Mouse (Mus musculus) gastrocnemius, postnatal 36 days (tissue): ENCODE data around the gene G430095P16Rik. TPM values are rescaled to one million over a fixed set of nuclear protein-coding genes. Genes with fewer than 3 reads are reported as not detected.
A peak's percentile ranks its signal among the peaks of the same experiment; 100 is the strongest.

Experiments used
- DNase-seq, 2 experiments: peaks; one replicate each; pipeline ENCODE4 v3.0.0; 2022
- intact Hi-C: fragments of 180-260 bp; cut with DNase I; formaldehyde crosslinking; loops from one replicate; pipeline ENCODE4 v1.15.1; 2025
- total RNA-seq, 2 experiments: library from RNA; stranded (reverse); gene quantifications; 2 replicates each; pipeline ENCODE4 v1.2.3; 2021

Gene G430095P16Rik
- total RNA-seq, 2 experiments from 2014 or later, result 1.0 TPM; not detected in 1

- no peak for DNase-seq
- intact Hi-C loops, result no loop called here
Observed at GRCm38 (mm10) chr8:84714161-84714560, 8.6 kb upstream of the G430095P16Rik start.

- no peak for DNase-seq
- intact Hi-C loops, result no loop called here
Observed at GRCm38 (mm10) chr8:84715893-84716468, 6.8 kb upstream of the G430095P16Rik start.

- intact Hi-C loops, result no loop called here
- no peak for DNase-seq
Observed at GRCm38 (mm10) chr8:84716790-84717189, 6.0 kb upstream of the G430095P16Rik start.

- intact Hi-C loops, result no loop called here
- peak in 1 of 2 experiments; percentile 47 for DNase-seq
Observed at GRCm38 (mm10) chr8:84718476-84718875, 4.3 kb upstream of the G430095P16Rik start.

- intact Hi-C loops, result no loop called here
Observed at GRCm38 (mm10) chr8:84718959-84719690, 3.7 kb upstream of the G430095P16Rik start.

GRCm38 (mm10) chr8:84722530-84722849 lies 317 bp upstream of the G430095P16Rik start:
- intact Hi-C loops, result no loop called here
- DNase-seq, result no peak

More at GRCm38 (mm10) chr8:84718959-84719690, 3.7 kb upstream of the G430095P16Rik start:
- DNase-seq, result no peak

- DNase-seq, result no peak
- intact Hi-C loops, result no loop called here
Observed at GRCm38 (mm10) chr8:84723571-84723900, 729 bp downstream of the G430095P16Rik start.

- intact Hi-C loops, result no loop called here
Observed at GRCm38 (mm10) chr8:84724683-84725082, 1.9 kb downstream of the G430095P16Rik start.

GRCm38 (mm10) chr8:84725246-84725940 lies 2.6 kb downstream of the G430095P16Rik start:
- no peak for DNase-seq
- intact Hi-C loops, result no loop called here

More at GRCm38 (mm10) chr8:84724683-84725082, 1.9 kb downstream of the G430095P16Rik start:
- DNase-seq, result no peak

- intact Hi-C loops, result no loop called here
- no peak for DNase-seq
Observed at GRCm38 (mm10) chr8:84725941-84726259, 3.1 kb downstream of the G430095P16Rik start.

GRCm38 (mm10) chr8:84728474-84728873 lies 5.7 kb downstream of the G430095P16Rik start:
- DNase-seq, result no peak
- intact Hi-C loops, result no loop called here

GRCm38 (mm10) chr8:84729921-84730362 lies 7.1 kb downstream of the G430095P16Rik start:
- DNase-seq, result peak; percentile 48 to 65
- intact Hi-C loops, result no loop called here

- DNase-seq, result peak; percentile 50 to 60
- intact Hi-C loops, result no loop called here
Observed at GRCm38 (mm10) chr8:84730541-84731370, 7.9 kb downstream of the G430095P16Rik start.

- intact Hi-C loops, result no loop called here
- no peak for DNase-seq
Observed at GRCm38 (mm10) chr8:84731371-84732177, 8.8 kb downstream of the G430095P16Rik start.

- no peak for DNase-seq
- intact Hi-C loops, result no loop called here
Observed at GRCm38 (mm10) chr8:84732545-84732944, 9.7 kb downstream of the G430095P16Rik start.

GRCm38 (mm10) chr8:84732996-84733395 lies 10.2 kb downstream of the G430095P16Rik start:
- intact Hi-C loops, result no loop called here
- DNase-seq, result no peak

- intact Hi-C loops, result no loop called here
- DNase-seq, result no peak
Observed at GRCm38 (mm10) chr8:84733959-84734358, 11.2 kb downstream of the G430095P16Rik start.

GRCm38 (mm10) chr8:84734680-84735079 lies 11.9 kb downstream of the G430095P16Rik start:
- intact Hi-C loops, result no loop called here
- DNase-seq, result no peak

- intact Hi-C loops, result no loop called here
Observed at GRCm38 (mm10) chr8:84735597-84735996, 12.8 kb downstream of the G430095P16Rik start.

GRCm38 (mm10) chr8:84736521-84736920 lies 13.7 kb downstream of the G430095P16Rik start:
- intact Hi-C loops, result loop anchor here (2.0 kb wide), 1 partner anchor 72 kb away; no protein-coding TSS in a partner anchor
- no peak for DNase-seq

More at GRCm38 (mm10) chr8:84735597-84735996, 12.8 kb downstream of the G430095P16Rik start:
- peak in 1 of 2 experiments; percentile 53 for DNase-seq
